Comparison of ENCODE assay signal across 13 mouse cellular contexts in the genomic region with DNA sequence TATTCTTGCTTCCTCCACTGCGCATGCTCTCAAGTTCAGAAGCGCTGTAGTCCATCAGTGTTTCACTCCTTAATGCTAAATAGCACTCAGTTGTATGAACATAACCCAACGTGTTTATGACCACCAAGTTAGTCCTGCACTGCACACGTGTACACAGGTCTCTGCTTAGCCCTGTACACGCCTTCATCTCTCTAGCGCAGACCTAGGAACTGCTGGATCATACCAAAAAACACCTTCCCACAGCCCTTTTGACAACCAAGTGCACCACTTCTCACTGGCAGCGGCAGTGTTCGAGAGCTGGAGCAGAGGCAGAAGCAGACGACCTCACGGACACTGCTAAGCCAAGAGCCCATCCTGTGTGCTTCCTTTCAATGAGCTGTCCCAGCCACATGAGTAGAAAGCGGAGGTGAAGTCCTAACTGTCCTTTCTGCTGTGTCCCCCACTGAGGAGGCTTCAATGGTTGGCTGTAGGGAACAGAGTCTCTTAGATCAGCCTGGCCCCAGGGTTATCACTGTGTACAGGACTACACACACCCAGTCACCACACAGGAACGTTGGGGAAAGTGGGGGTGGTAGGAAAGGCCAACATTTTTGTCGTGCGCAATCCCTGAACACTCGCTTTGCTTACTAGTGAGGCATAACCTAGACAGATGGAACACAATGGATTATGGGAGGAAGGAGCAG. TPM values are rescaled to one million over a fixed set of nuclear protein-coding genes. Genes with fewer than 3 reads are reported as not detected.
DNase-seq lines count a peak whose midpoint lies in the region; ATAC-seq lines count a peak whose summit lies in the region.
"Had no signal": no experiment of that assay in that cellular context is flagged by ENCODE, and none has a peak within 500 bp of the region (broad histone marks: within the 10 kb centered on the region; RNA-seq: fewer than 3 reads in every experiment).

No protein-coding gene starts in this region.

- peak overlapping the region; percentile 18 to 59; a peak in 3 of 4 replicates for H3K27ac ChIP-seq in heart, embryonic 14.5 days (replicated peaks in 1 of 2; ENCODE audit: control insufficient read depth in 1 of 2, insufficient read depth in 1 of 2, low read depth in 2 of 2, low read length in 2 of 2)
- peak overlapping the region; percentile 99 for H3K27ac ChIP-seq in liver, embryonic 12.5 days
- no peak overlapping the region for H3K27ac ChIP-seq in midbrain, embryonic 11.5 days (ENCODE audit: low read depth, low read length)
- no peak overlapping the region for H3K27ac ChIP-seq in kidney, embryonic 16.5 days (ENCODE audit: low read length)
- H3K27ac ChIP-seq: hindbrain, embryonic 12.5 days; limb, embryonic 15.5 days had no signal

- no peaks in the 10 kb centered on the region for H3K36me3 ChIP-seq in heart, embryonic 14.5 days (ENCODE audit: control insufficient read depth, insufficient read depth, low read length)
- 0 out of 2 replicates have a peak, but pooled peaks cover 3% of the 10 kb centered on the region for H3K36me3 ChIP-seq in liver, embryonic 12.5 days
- H3K36me3 ChIP-seq in midbrain, embryonic 11.5 days (ENCODE audit: control insufficient read depth, insufficient read depth, low read length): no peaks in the 10 kb centered on the region
- no peaks in the 10 kb centered on the region for H3K36me3 ChIP-seq in kidney, embryonic 16.5 days (ENCODE audit: insufficient read depth, low read length)
- H3K36me3 ChIP-seq: hindbrain, embryonic 12.5 days; limb, embryonic 15.5 days had no signal

- H3K4me2 ChIP-seq in heart, embryonic 14.5 days (ENCODE audit: low read length): no peak overlapping the region
- H3K4me2 ChIP-seq in liver, embryonic 12.5 days: peak overlapping the region; percentile 69
- H3K4me2 ChIP-seq in midbrain, embryonic 11.5 days: no peak overlapping the region
- no peak overlapping the region for H3K4me2 ChIP-seq in kidney, embryonic 16.5 days (replicated peaks; ENCODE audit: low read depth, low read length)
- H3K4me2 ChIP-seq: hindbrain, embryonic 12.5 days; limb, embryonic 15.5 days had no signal

- H3K9ac ChIP-seq in heart, embryonic 14.5 days (ENCODE audit: low read length): no peak overlapping the region
- peak overlapping the region; percentile 75 for H3K9ac ChIP-seq in liver, embryonic 12.5 days
- no peak overlapping the region for H3K9ac ChIP-seq in midbrain, embryonic 11.5 days (ENCODE audit: low read length)
- no peak overlapping the region for H3K9ac ChIP-seq in kidney, embryonic 16.5 days (replicated peaks; ENCODE audit: low read length)
- H3K9ac ChIP-seq: hindbrain, embryonic 12.5 days; limb, embryonic 15.5 days had no signal

- H3K4me3 ChIP-seq in heart, embryonic 14.5 days (ENCODE audit: control insufficient read depth in 1 of 2, insufficient read depth in 1 of 2, low read depth in 1 of 2, low read length in 2 of 2): no peak overlapping the region
- H3K4me3 ChIP-seq in liver, embryonic 12.5 days: peak overlapping the region; percentile 44
- no peak overlapping the region for H3K4me3 ChIP-seq in midbrain, embryonic 11.5 days (ENCODE audit: low read depth, low read length)
- H3K4me3 ChIP-seq in kidney, embryonic 16.5 days (ENCODE audit: low read length): no peak overlapping the region
- H3K4me3 ChIP-seq: hindbrain, embryonic 12.5 days; limb, embryonic 15.5 days; myocyte had no signal

- peaks cover 38 to 65% of the 10 kb centered on the region in 2 experiments for H3K4me1 ChIP-seq in heart, embryonic 14.5 days (ENCODE audit: control insufficient read depth in 2 of 2, insufficient read depth in 2 of 2, low read length in 2 of 2)
- H3K4me1 ChIP-seq in liver, embryonic 12.5 days: peaks cover 98% of the 10 kb centered on the region
- H3K4me1 ChIP-seq in midbrain, embryonic 11.5 days (ENCODE audit: control insufficient read depth, insufficient read depth, low read length): no peaks in the 10 kb centered on the region
- peaks cover 42% of the 10 kb centered on the region for H3K4me1 ChIP-seq in kidney, embryonic 16.5 days (ENCODE audit: insufficient read depth, low read length)

- intact Hi-C loops in gastrocnemius, postnatal 36 days (cut with DNase I): no loop called here

- 67% methylated on average over 15 of the region's 15 CpGs for WGBS in heart, embryonic 14.5 days
- WGBS in liver, embryonic 12.5 days (ENCODE audit: insufficient replicate concordance): 34% methylated on average over 15 of the region's 15 CpGs
- 91% methylated on average over 15 of the region's 15 CpGs for WGBS in midbrain, embryonic 11.5 days
- 87% methylated on average over 15 of the region's 15 CpGs for WGBS in kidney, embryonic 16.5 days

- no peaks in the 10 kb centered on the region for H3K9me3 ChIP-seq in heart, embryonic 14.5 days (ENCODE audit: control insufficient read depth, low read length)
- no peaks in the 10 kb centered on the region for H3K9me3 ChIP-seq in liver, embryonic 12.5 days (replicated peaks)
- H3K9me3 ChIP-seq in midbrain, embryonic 11.5 days (ENCODE audit: control insufficient read depth, low read length): no peaks in the 10 kb centered on the region
- H3K9me3 ChIP-seq in kidney, embryonic 16.5 days (ENCODE audit: low read length): no peaks in the 10 kb centered on the region
- H3K9me3 ChIP-seq: hindbrain, embryonic 12.5 days; limb, embryonic 15.5 days had no signal

- H3K27me3 ChIP-seq in heart, embryonic 14.5 days (ENCODE audit: control insufficient read depth, insufficient read depth, low read length): no peaks in the 10 kb centered on the region
- H3K27me3 ChIP-seq in liver, embryonic 12.5 days (replicated peaks): no peaks in the 10 kb centered on the region
- H3K27me3 ChIP-seq in midbrain, embryonic 11.5 days (ENCODE audit: control insufficient read depth, insufficient read depth, low read length): no peaks in the 10 kb centered on the region
- H3K27me3 ChIP-seq in kidney, embryonic 16.5 days (ENCODE audit: insufficient read depth, low read length): no peaks in the 10 kb centered on the region
- H3K27me3 ChIP-seq: hindbrain, embryonic 12.5 days; limb, embryonic 15.5 days had no signal

- no peak for ATAC-seq in heart, embryonic 14.5 days (ENCODE audit: insufficient number of reproducible peaks, insufficient read depth, low FRiP score, low read depth)
- peak; percentile 91 for ATAC-seq in liver, embryonic 12.5 days
- no peak for ATAC-seq in midbrain, embryonic 11.5 days (ENCODE audit: low FRiP score)
- no peak for ATAC-seq in kidney, embryonic 16.5 days (ENCODE audit: low FRiP score, low TSS enrichment)

- DNase-seq in heart, adult 9 months (ENCODE audit: low spot score in 2 of 2): no peak
- peak; percentile 73 for DNase-seq in c-Kit-positive CD71-positive TER-119-positive erythroid progenitor cells, embryonic 14.5 days (ENCODE audit: low spot score)
- peak; percentile 25 for DNase-seq in spleen, postnatal 14 days (ENCODE audit: low spot score in 2 of 2)
- no peak for DNase-seq in midbrain, embryonic 11.5 days (ENCODE audit: low spot score, missing footprints)
- no peak for DNase-seq in gastrocnemius, postnatal 36 days
- DNase-seq: layer of hippocampus, postnatal 36 days; thymus, postnatal 36 days had no signal

RNA-seq across cellular contexts. Expression of gene Pacsin2, which starts 42.0 kb away (rescaled TPM):
- 53.0 and 53.3 TPM in 2 replicates for polyA plus RNA-seq in heart, embryonic 14.5 days (2014; fragmentation: Nextera tagmentation; extraction: Ambion mirVana)
- 65.1 and 68.4 TPM in 2 replicates for polyA plus RNA-seq in liver, embryonic 12.5 days (2016; fragmentation: Nextera tagmentation; extraction: Ambion mirVana)
- 36.3 and 36.5 TPM in 2 replicates for polyA plus RNA-seq in midbrain, embryonic 11.5 days (2014; fragmentation: Nextera tagmentation; extraction: Ambion mirVana)
- total RNA-seq in gastrocnemius, postnatal 36 days (2021): 10 to 100 TPM; 41.4 to 50.5 TPM
- 85.4 and 92.0 TPM in 2 replicates for polyA plus RNA-seq in kidney, embryonic 16.5 days (2015; fragmentation: Nextera tagmentation; extraction: Ambion mirVana)

Comparison
In these comparisons a context has a peak if more than half of its experiments do, and no peak if none do; other contexts are left out.
1. H3K27ac ChIP-seq: peak in heart, embryonic 14.5 days (2 of 2) and liver, embryonic 12.5 days (single experiment); none in midbrain, embryonic 11.5 days (single experiment) and kidney, embryonic 16.5 days (single experiment).
2. DNase-seq: peak in c-Kit-positive CD71-positive TER-119-positive erythroid progenitor cells, embryonic 14.5 days (single experiment) and spleen, postnatal 14 days (2 of 2); none in heart, adult 9 months (0 of 2), midbrain, embryonic 11.5 days (single experiment) and gastrocnemius, postnatal 36 days (0 of 2).